Mouse (Mus musculus) neural tube, embryonic 13.5 days (tissue): ENCODE results near the gene Crispld2. TPM values are rescaled to one million over a fixed set of nuclear protein-coding genes. Genes with fewer than 3 reads are reported as not detected.

ENCODE experiments used
- polyA plus RNA-seq: library from polyadenylated mRNA; unstranded; fragments of >200 nt; fragmentation: Nextera tagmentation; extraction: Ambion mirVana; gene quantifications from 2 replicates; pipeline ENCODE4 v1.2.1, GENCODE M21; 2015

Gene Crispld2
- polyA plus RNA-seq, 1 experiment from 2014 or later = 4.3 TPM

Other genes with a start within 250 kb of the Crispld2 start
- gene Tldc1, start 214.0 kb upstream of the Crispld2 start, polyA plus RNA-seq = 9.8 and 14.6 TPM in 2 replicates
- 121 and 123 TPM in 2 replicates for gene Cotl1, start 151.9 kb upstream of the Crispld2 start, polyA plus RNA-seq
- 12.3 and 12.4 TPM in 2 replicates for gene Klhl36, start 130.2 kb upstream of the Crispld2 start, polyA plus RNA-seq
- 116 and 125 TPM in 2 replicates for gene Usp10, start 82.1 kb upstream of the Crispld2 start, polyA plus RNA-seq
- gene Gm20388, start 81.6 kb upstream of the Crispld2 start, polyA plus RNA-seq = 0.27 TPM in 1 of 2 replicates, not detected in the other
- gene Zdhhc7, start 109.0 kb downstream of the Crispld2 start, polyA plus RNA-seq = 30.1 and 30.4 TPM in 2 replicates
- 19.4 and 24.0 TPM in 2 replicates for gene 6430548M08Rik, start 121.7 kb downstream of the Crispld2 start, polyA plus RNA-seq
- gene Fam92b, start 185.0 kb downstream of the Crispld2 start, polyA plus RNA-seq = 2.3 and 2.7 TPM in 2 replicates
- 17.0 and 17.1 TPM in 2 replicates for gene Gse1, start 236.0 kb downstream of the Crispld2 start, polyA plus RNA-seq